Comparison of ENCODE assay signal across 7 mouse cellular contexts in the genomic region with DNA sequence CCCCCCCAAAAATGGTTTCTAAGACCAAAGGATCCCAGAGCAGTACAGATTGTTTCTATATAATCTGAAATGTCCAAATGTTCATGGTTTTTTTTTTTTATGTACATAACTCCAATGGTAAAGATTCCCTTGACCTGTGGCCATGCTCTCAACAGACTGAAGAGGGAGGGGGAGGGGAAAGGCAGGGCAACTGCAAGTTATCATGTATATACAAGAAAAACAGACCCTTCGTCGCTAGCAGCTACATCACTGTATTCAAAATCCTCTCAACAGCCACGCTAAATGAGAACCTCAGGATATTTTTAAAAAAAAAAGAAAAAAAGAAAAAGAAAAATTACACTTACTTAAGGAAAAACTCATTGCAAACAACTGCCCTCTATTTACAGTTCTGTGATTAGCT. TPM values are rescaled to one million over a fixed set of nuclear protein-coding genes. Genes with fewer than 3 reads are reported as not detected.
DNase-seq lines count a peak whose midpoint lies in the region; ATAC-seq and TF ChIP-seq lines count a peak whose summit lies in the region.

No protein-coding gene starts in this region.

- TF ChIP-seq EP300 in lung, postnatal 0 days (IDR thresholded peaks at IDR 0.05) = no peak

- H3K4me1 ChIP-seq in lung, postnatal 0 days (ENCODE audit: insufficient read depth, low read depth, low read length) = peaks cover 12% of the 10 kb centered on the region; the same call in 1 of the 2 replicates
- H3K4me1 ChIP-seq in heart, embryonic 16.5 days (ENCODE audit: control insufficient read depth, insufficient read depth, low read length) = peaks cover 9% of the 10 kb centered on the region; the same call in 1 of the 2 replicates
- no peaks in the 10 kb centered on the region for H3K4me1 ChIP-seq in liver, embryonic 12.5 days

- no peak for ATAC-seq in lung, postnatal 0 days
- no peak for ATAC-seq in heart, embryonic 16.5 days (replicated peaks; ENCODE audit: extremely low read depth, insufficient read depth, low FRiP score)
- no peak for ATAC-seq in liver, embryonic 12.5 days
- no peak for ATAC-seq in CD4-positive, CD25-positive, alpha-beta regulatory T cell, adult 4 months

- 0 out of 2 replicates have a peak, but pooled peaks cover 2% of the 10 kb centered on the region for H3K36me3 ChIP-seq in lung, postnatal 0 days (ENCODE audit: insufficient read depth, low read length)
- H3K36me3 ChIP-seq in heart, embryonic 16.5 days (ENCODE audit: control insufficient read depth, insufficient read depth) = no peaks in the 10 kb centered on the region
- H3K36me3 ChIP-seq in liver, embryonic 12.5 days = peaks cover under 1% of the 10 kb centered on the region; the same call in 1 of the 2 replicates

- H3K9me3 ChIP-seq in lung, postnatal 0 days (ENCODE audit: low read length) = no peaks in the 10 kb centered on the region
- H3K9me3 ChIP-seq in heart, embryonic 16.5 days (replicated peaks; ENCODE audit: control insufficient read depth, low read length) = no peaks in the 10 kb centered on the region
- H3K9me3 ChIP-seq in liver, embryonic 12.5 days (replicated peaks) = no peaks in the 10 kb centered on the region

- whole genome bisulfite sequencing in lung, postnatal 0 days = 17% methylated on average over 3 of the region's 3 CpGs
- WGBS in heart, embryonic 16.5 days = 20% methylated on average over 3 of the region's 3 CpGs
- WGBS in liver, embryonic 12.5 days (ENCODE audit: insufficient replicate concordance) = 11% methylated on average over 3 of the region's 3 CpGs

- peak overlapping the region; percentile 90 for H3K27ac ChIP-seq in lung, postnatal 0 days (ENCODE audit: low read length)
- H3K27ac ChIP-seq in heart, embryonic 16.5 days (ENCODE audit: low read length) = no peak overlapping the region; the same call in 1 of the 2 replicates
- H3K27ac ChIP-seq in liver, embryonic 12.5 days = peak overlapping the region; percentile 64; the same call in 1 of the 2 replicates

- TF ChIP-seq CTCF in lung, postnatal 0 days (IDR thresholded peaks at IDR 0.05) = no peak

- peak overlapping the region; percentile 71 for H3K4me3 ChIP-seq in lung, postnatal 0 days (ENCODE audit: low read depth, low read length)
- H3K4me3 ChIP-seq in heart, embryonic 16.5 days (ENCODE audit: low read length) = peak overlapping the region; percentile 16; the same call in 1 of the 2 replicates
- no peak overlapping the region; the same call in 1 of the 2 replicates for H3K4me3 ChIP-seq in liver, embryonic 12.5 days

- peak; percentile 41 for DNase-seq in lung, postnatal 0 days (ENCODE audit: low spot score)
- no peak for DNase-seq in lung, postnatal 14 days
- no peak for DNase-seq in frontal cortex, postnatal 14 days (ENCODE audit: low spot score in 2 of 2)
- no peak for DNase-seq in right cerebral cortex, adult 2 months (ENCODE audit: low spot score in 2 of 2)

- no peaks in the 10 kb centered on the region for H3K27me3 ChIP-seq in lung, postnatal 0 days (replicated peaks; ENCODE audit: insufficient read depth, low read length)
- peaks cover 48% of the 10 kb centered on the region for H3K27me3 ChIP-seq in heart, embryonic 16.5 days (ENCODE audit: control insufficient read depth, insufficient read depth, low read length)
- H3K27me3 ChIP-seq in liver, embryonic 12.5 days (replicated peaks) = peaks cover 86% of the 10 kb centered on the region

- H3K9ac ChIP-seq in lung, postnatal 0 days (replicated peaks; ENCODE audit: low read depth) = peak overlapping the region; percentile 72
- H3K9ac ChIP-seq in heart, embryonic 16.5 days (ENCODE audit: low read length) = no peak overlapping the region
- peak overlapping the region; percentile 4; the same call in 1 of the 2 replicates for H3K9ac ChIP-seq in liver, embryonic 12.5 days

- peak overlapping the region; percentile 84 for H3K4me2 ChIP-seq in lung, postnatal 0 days (replicated peaks; ENCODE audit: low read depth, low read length)
- peak overlapping the region; percentile 88 for H3K4me2 ChIP-seq in heart, embryonic 16.5 days (ENCODE audit: low read depth, low read length)
- H3K4me2 ChIP-seq in liver, embryonic 12.5 days = peak overlapping the region; percentile 62

RNA-seq across cellular contexts. Expression of a gene that starts 13.9 kb away (rescaled TPM):
- polyA plus RNA-seq in lung, postnatal 0 days (2015; fragmentation: Nextera tagmentation; extraction: Ambion mirVana) = 72.7 and 89.1 TPM in 2 replicates
- polyA plus RNA-seq in heart, embryonic 16.5 days (2015; fragmentation: Nextera tagmentation; extraction: Ambion mirVana) = 15.4 and 20.0 TPM in 2 replicates
- polyA plus RNA-seq in liver, embryonic 12.5 days (2016; fragmentation: Nextera tagmentation; extraction: Ambion mirVana) = 23.3 and 26.8 TPM in 2 replicates
- polyA plus RNA-seq in CD4-positive, CD25-positive, alpha-beta regulatory T cell, adult 4 months (2017; shearing (Covaris generic)) = not detected

Comparison
In these comparisons a context has a peak if more than half of its experiments do, and no peak if none do; other contexts are left out.
1. RNA of a gene that starts 13.9 kb away (polyA plus RNA-seq): 72.7 to 89.1 TPM in lung, postnatal 0 days, 23.3 to 26.8 TPM in liver, embryonic 12.5 days and 15.4 to 20.0 TPM in heart, embryonic 16.5 days; not detected in CD4-positive, CD25-positive, alpha-beta regulatory T cell, adult 4 months; every median in the first group is over 10 times any median in the second.
2. Peak in every context shown above with its lines, with median percentiles within 50 percentile points of each other: H3K4me2 ChIP-seq.